Mouse (Mus musculus): ENCODE results near the gene Tmem50a. TPM values are rescaled to one million over a fixed set of nuclear protein-coding genes. Genes with fewer than 3 reads are reported as not detected.

Tmem50a gene
- total RNA-seq, 2 experiments from 2014 or later = 214 to 225 TPM

DNA sequence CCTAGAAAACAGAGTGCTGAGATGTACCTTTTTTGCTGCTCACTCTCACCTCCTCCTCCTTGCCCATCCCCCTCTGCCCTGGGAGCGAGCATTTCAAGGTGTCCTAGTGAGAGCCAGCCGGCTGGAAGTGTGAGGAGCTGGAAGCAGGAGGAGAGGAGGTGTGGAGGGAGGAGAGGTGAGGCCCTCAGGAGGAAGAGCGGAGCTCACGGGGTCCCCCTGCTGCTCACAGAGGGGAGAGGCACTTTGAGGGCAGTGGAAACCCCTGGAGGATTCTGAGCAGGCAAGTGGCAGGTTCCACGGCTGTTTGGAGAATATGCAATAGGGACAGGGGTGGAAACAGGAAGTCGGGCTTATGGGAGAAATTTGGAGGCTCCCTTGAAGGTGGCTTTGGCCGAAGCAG is 31.6 kb downstream of the Tmem50a start:
- DNase-seq (ENCODE audit: low spot score in 2 of 2) = no peak

DNA sequence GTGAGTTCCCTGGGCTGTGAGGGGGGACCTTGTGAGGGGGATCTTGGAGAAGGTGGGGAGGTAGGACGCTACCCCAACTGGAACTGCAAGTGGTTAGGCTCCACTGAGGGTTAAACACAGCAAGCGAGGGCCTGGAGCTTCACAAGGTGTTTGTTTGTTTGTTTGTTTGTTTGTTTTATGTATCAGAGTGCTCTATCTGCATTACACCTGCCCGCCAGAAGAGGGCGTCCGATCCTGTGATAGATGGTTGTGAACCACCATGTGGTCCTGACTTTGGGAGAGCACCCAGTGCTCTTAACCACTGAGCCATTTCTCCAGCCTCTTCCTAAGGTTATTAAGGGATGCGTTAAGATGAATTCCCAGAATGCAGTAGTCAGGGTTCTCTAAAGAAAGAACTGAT is 34.8 kb downstream of the Tmem50a start:
- DNase-seq (ENCODE audit: low spot score in 2 of 2) = no peak

GRCm38 (mm10) chr4:134879410-134879981 is 35.3 kb downstream of the Tmem50a start:
- peak; percentile 30 to 48 for DNase-seq (ENCODE audit: low spot score in 2 of 2)

DNA sequence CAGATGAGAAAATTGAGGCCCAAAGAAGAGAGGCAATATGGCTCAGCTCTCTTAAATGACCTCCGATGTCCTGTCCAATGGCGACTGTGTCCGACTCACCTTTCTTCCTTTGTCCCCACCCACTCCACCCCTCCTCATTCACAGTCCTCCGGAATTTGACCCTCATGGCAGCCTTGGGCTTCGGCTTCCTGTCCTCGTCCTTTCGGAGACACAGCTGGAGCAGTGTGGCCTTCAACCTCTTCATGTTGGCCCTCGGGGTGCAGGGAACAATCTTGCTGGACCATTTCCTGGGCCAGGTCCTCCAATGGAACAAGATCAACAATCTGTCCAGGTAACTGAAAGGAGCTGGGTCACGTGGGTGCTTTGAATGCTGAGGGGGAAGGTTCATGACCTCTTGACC is 38.7 kb downstream of the Tmem50a start:
- DNase-seq (ENCODE audit: low spot score in 2 of 2) = no peak

- no peak for DNase-seq (ENCODE audit: low spot score in 2 of 2)
Measured at GRCm38 (mm10) chr4:134871950-134872349, 42.9 kb downstream of the Tmem50a start.

DNA sequence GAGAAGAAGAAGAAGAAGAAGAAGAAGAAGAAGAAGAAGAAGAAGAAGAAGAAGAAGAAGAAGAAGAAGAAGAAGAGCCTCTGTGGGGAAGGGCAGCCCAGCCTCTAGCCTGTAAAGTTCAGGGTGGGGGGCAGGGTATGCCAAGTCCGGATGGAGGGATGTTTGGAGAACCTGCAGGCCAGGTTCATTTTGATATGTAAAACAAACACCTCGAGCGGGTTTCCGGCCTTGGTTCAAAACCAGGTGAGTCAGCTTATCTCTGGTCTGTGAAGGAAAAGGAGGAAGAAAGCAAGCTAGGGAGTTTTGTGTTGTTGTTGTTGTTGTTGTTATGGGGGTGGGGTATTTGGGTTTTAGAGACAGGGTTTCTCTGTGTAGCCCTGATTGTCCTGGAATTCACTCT is 43.3 kb downstream of the Tmem50a start:
- DNase-seq (ENCODE audit: low spot score in 2 of 2) = no peak

DNA sequence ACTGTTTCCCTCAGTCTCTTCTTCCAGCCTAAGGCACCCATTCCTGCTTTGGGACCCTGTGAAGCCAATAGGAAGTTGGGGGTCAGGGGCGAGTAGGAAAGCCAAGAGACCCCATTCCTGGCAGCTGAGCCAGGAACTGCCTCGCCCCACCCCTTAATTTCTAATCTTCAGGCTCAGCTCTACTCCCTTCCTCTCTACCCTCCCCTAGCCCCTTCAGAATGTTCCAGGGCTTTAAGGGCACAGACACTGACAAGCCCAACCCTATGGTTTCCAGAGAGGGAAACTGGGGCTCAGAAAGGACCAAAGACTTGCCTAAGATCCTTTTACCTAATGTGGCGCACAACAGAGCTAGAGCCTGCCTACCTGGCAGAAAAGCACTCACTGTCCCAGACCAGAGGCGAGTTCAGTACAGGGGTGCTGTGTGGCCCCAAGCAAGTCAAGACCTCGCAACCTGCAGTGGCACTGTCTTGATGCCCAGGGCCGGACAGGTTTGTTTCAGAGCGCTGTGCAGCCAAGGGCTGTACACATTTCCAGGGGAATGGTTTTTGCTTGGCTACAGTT is 44.9 kb downstream of the Tmem50a start:
- DNase-seq (ENCODE audit: low spot score in 2 of 2) = no peak

DNA sequence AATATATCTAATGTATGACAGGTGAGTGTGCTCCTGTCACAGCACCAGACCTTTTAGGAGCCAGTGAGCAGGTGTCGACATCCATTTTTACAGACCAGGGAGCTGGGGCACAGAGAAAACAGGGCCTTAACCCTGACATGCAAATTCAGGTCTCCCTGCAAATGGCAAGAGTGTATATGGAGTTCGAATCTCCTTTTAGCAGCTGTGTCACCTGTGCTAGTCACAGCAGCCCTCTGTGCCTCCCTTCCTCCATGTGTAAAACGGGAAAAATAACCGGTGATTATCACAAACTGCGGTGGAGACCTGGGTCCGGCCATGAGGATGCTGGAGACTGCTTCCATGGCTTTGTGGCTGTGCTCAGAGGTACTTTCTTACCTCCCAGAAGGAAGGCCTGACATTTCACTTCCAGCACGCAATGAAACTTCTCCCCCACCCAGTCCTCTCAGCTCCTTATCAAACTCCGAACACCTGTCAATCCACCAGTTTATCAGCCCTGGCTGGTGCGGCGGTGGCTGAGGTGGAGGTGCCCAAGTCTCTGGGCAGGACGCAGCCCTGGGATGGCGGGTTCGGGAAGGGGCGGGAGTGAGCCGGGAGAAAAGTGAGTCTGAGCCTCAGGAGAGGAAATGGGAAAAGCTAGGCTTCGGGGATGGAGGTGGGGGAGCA is 45.6 kb downstream of the Tmem50a start:
- DNase-seq (ENCODE audit: low spot score in 2 of 2) = no peak

GRCm38 (mm10) chr4:134868490-134868889 is 46.3 kb downstream of the Tmem50a start:
- no peak for DNase-seq (ENCODE audit: low spot score in 2 of 2)

GRCm38 (mm10) chr4:134868065-134868464 is 46.8 kb downstream of the Tmem50a start:
- DNase-seq (ENCODE audit: low spot score in 2 of 2) = no peak

- no peak for DNase-seq (ENCODE audit: low spot score in 2 of 2)
Measured at GRCm38 (mm10) chr4:134867661-134868060, 47.2 kb downstream of the Tmem50a start.

DNA sequence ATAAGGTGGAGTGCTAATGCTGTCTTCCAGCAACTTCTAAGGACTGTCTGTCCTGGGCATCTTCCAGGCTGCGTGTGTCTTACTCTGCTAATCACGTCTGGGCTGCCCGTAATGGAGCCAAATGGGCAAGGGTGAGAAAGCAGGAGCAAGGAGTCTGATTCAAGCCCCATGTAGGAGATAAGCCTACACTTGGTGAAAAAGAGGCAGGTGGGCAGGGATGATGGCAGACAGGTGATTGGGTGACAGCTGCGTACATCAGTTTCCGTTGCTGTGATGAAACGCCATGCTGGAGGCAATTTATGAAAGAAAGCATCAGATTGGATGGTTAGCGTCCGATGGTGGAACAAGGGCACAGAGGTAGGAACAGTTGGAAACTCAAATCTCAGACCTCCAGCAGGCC is 47.6 kb downstream of the Tmem50a start:
- no peak for DNase-seq (ENCODE audit: low spot score in 2 of 2)

- no peak for DNase-seq (ENCODE audit: low spot score in 2 of 2)
Measured at GRCm38 (mm10) chr4:134865789-134866188, 49.0 kb downstream of the Tmem50a start.

DNA sequence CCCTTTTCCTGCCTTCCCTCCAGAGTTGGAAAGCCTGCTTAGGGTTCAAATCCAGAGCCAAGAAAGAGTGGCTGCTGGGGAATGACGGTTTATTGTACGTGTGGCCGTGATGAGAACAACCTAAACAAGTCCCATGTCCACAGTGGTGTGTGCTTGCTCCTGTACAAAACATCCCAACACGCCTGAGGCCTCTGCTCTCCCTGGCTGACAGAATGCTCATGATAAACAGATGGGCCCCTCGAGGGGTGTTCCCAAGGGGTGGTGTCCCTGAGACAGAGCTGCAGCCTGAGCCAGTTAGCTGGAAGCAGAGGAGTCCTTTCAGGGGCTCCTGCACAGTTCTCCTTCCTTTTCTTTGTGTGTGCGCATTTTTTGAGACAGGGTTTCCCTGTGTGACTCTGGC is 49.5 kb downstream of the Tmem50a start:
- no peak for DNase-seq (ENCODE audit: low spot score in 2 of 2)

- no peak for DNase-seq (ENCODE audit: low spot score in 2 of 2)
Measured at GRCm38 (mm10) chr4:134863937-134864729, 50.7 kb downstream of the Tmem50a start, which contains the start of gene Rhd. Gene Rhd, plus strand, starts transcription at chr4:134864536.

DNA sequence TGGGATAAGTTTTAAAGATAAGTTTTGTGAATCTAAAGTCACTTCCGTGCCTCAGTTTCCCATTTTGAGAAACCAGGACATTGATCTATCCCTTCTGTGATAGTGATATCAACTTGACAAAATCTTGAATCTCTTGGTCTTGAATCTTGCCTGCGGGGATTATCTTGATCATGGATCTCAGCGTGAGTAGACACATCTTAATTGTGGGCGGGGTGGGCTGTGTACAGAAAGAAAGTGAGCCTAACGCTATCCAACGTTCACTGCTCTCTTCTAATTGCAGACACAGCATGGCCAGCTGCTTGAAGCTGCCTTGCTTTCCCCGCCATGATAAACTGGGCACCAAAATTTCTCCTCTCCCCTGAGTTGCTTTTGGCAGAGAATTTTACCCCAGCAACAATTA is 51.8 kb downstream of the Tmem50a start:
- no peak for DNase-seq (ENCODE audit: low spot score in 2 of 2)

GRCm38 (mm10) chr4:134861884-134862283 is 52.9 kb downstream of the Tmem50a start:
- DNase-seq (ENCODE audit: low spot score in 2 of 2) = no peak

DNA sequence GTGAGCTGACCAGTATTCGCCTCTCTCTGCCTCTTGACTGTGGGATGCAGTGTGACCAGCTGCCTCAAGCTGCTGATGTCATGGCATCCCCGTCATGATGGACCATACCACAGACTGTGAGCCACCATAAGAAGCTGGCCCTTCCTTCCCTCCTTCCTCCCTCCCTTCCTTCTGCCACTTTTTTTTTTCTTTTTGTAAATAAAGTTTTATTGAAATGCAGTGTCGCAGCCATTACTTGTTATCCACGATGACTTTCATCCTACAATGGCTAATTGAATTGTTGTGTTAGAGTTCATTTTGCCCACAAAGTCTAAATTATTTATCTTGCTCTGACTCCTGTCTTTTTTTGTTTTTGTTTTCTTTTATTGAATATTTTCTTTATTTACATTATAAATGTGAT is 56.3 kb downstream of the Tmem50a start:
- DNase-seq (ENCODE audit: low spot score in 2 of 2) = no peak

GRCm38 (mm10) chr4:134856501-134856900 is 58.3 kb downstream of the Tmem50a start:
- no peak for DNase-seq (ENCODE audit: low spot score in 2 of 2)

- DNase-seq (ENCODE audit: low spot score in 2 of 2) = no peak
Measured at GRCm38 (mm10) chr4:134856056-134856455, 58.8 kb downstream of the Tmem50a start.

- no peak for DNase-seq (ENCODE audit: low spot score in 2 of 2)
Measured at GRCm38 (mm10) chr4:134855371-134855770, 59.5 kb downstream of the Tmem50a start.

Measured in adrenal gland, postnatal 4 days (tissue).